Mouse (Mus musculus) brain, embryonic 14.5 days (tissue): ENCODE data around the gene Pgr.

ENCODE experiments used
- CTCF ChIP-seq: fragments of 200-500 bp; IDR thresholded peaks from 2 replicates; pipeline ENCODE4 v1.5.1; 2012; ENCODE audit warnings: inconsistent platforms, mild to moderate bottlenecking, moderate library complexity, borderline replicate concordance; ENCODE audit not compliant: insufficient read depth, insufficient read length; ENCODE audit errors: extremely low read depth
- POLR2A ChIP-seq: fragments of 200-500 bp; IDR thresholded peaks from 2 replicates; pipeline ENCODE4 v1.6.1; 2012; ENCODE audit warnings: mild to moderate bottlenecking, inconsistent platforms, borderline replicate concordance; ENCODE audit not compliant: poor library complexity, insufficient read depth, insufficient read length, severe bottlenecking; ENCODE audit errors: extremely low read depth

- TF ChIP-seq POLR2A (no peak), CTCF (no peak)
Measured at GRCm38 (mm10) chr9:8953306-8953705, 53.7 kb downstream of the Pgr start.
